Mouse (Mus musculus): ENCODE measurements around the gene Arhgdib. TPM values are rescaled to one million over a fixed set of nuclear protein-coding genes. Genes with fewer than 3 reads are reported as not detected.

The Arhgdib gene
- polyA plus RNA-seq (2011; ENCODE audit: insufficient read depth, insufficient read length, low read depth, missing spikeins) = 3.0 and 5.1 TPM in 2 replicates

- H3K27ac ChIP-seq (ENCODE audit: insufficient read depth, low read length) = no peak within 1 kb of the TSS
- TF ChIP-seq POLR2A (IDR thresholded peaks at IDR 0.05; ENCODE audit: insufficient read depth, low read length) (no peak), CTCF (IDR thresholded peaks at IDR 0.05; ENCODE audit: low read depth, low read length) (no peak), EP300 (IDR thresholded peaks at IDR 0.05; ENCODE audit: insufficient read depth, low read depth, low read length) (no peak)
- H3K4me3 ChIP-seq (ENCODE audit: low read depth, low read length) = no peak within 1 kb of the TSS
- H3K9ac ChIP-seq (ENCODE audit: low read depth, poor library complexity, severe bottlenecking) = no peak within 1 kb of the TSS
- H3K27me3 ChIP-seq (ENCODE audit: control insufficient read depth, insufficient read depth, low read length, poor library complexity, severe bottlenecking) = no peaks in the 10 kb centered on the region
- no peaks in the 10 kb centered on the region; the same call in 1 of the 2 replicates for H3K9me3 ChIP-seq (replicated peaks; ENCODE audit: control insufficient read depth, insufficient read depth, low read length, poor library complexity, severe bottlenecking)
- no peaks in the 10 kb centered on the region for H3K36me3 ChIP-seq (ENCODE audit: control insufficient read depth, insufficient read depth, low read length, poor library complexity, severe bottlenecking)
- peaks cover 2% of the 10 kb centered on the region for H3K4me1 ChIP-seq (ENCODE audit: control insufficient read depth, insufficient read depth, low read length)
These were observed at the start of gene Arhgdib for GRCm38 (mm10) chr6:136941051-136942021. Gene Arhgdib (minus strand): TSS chr6:136941899.

GRCm38 (mm10) chr6:136990557-136990956 is 48.9 kb upstream of the Arhgdib start:
- Histone ChIP-seq H3K9ac (ENCODE audit: low read depth, poor library complexity, severe bottlenecking) (no peak overlapping the region), H3K36me3 (ENCODE audit: control insufficient read depth, insufficient read depth, low read length, poor library complexity, severe bottlenecking) (no peaks in the 10 kb centered on the region), H3K9me3 (replicated peaks; ENCODE audit: control insufficient read depth, insufficient read depth, low read length, poor library complexity, severe bottlenecking) (no peaks in the 10 kb centered on the region), H3K4me3 (ENCODE audit: low read depth, low read length) (no peak overlapping the region), H3K4me1 (ENCODE audit: control insufficient read depth, insufficient read depth, low read length) (no peaks in the 10 kb centered on the region), H3K27me3 (ENCODE audit: control insufficient read depth, insufficient read depth, low read length, poor library complexity, severe bottlenecking) (no peaks in the 10 kb centered on the region), H3K27ac (ENCODE audit: insufficient read depth, low read length) (no peak overlapping the region)
- no peak for TF ChIP-seq POLR2A (IDR thresholded peaks at IDR 0.05; ENCODE audit: insufficient read depth, low read length)
- TF ChIP-seq EP300 (IDR thresholded peaks at IDR 0.05; ENCODE audit: insufficient read depth, low read depth, low read length) = no peak
- TF ChIP-seq CTCF (IDR thresholded peaks at IDR 0.05; ENCODE audit: low read depth, low read length) = no peak

- Histone ChIP-seq H3K27ac (ENCODE audit: insufficient read depth, low read length) (no peak overlapping the region), H3K27me3 (ENCODE audit: control insufficient read depth, insufficient read depth, low read length, poor library complexity, severe bottlenecking) (no peaks in the 10 kb centered on the region), H3K9me3 (replicated peaks; ENCODE audit: control insufficient read depth, insufficient read depth, low read length, poor library complexity, severe bottlenecking) (no peaks in the 10 kb centered on the region), H3K4me1 (ENCODE audit: control insufficient read depth, insufficient read depth, low read length) (no peaks in the 10 kb centered on the region), H3K9ac (ENCODE audit: low read depth, poor library complexity, severe bottlenecking) (no peak overlapping the region), H3K36me3 (ENCODE audit: control insufficient read depth, insufficient read depth, low read length, poor library complexity, severe bottlenecking) (no peaks in the 10 kb centered on the region), H3K4me3 (ENCODE audit: low read depth, low read length) (peak overlapping the region; percentile 43; the same call in 1 of the 2 replicates)
- TF ChIP-seq POLR2A (IDR thresholded peaks at IDR 0.05; ENCODE audit: insufficient read depth, low read length) (no peak), EP300 (IDR thresholded peaks at IDR 0.05; ENCODE audit: insufficient read depth, low read depth, low read length) (no peak), CTCF (IDR thresholded peaks at IDR 0.05; ENCODE audit: low read depth, low read length) (no peak)
These were observed 48.3 kb upstream of the Arhgdib start for GRCm38 (mm10) chr6:136989824-136990497.

GRCm38 (mm10) chr6:136988536-136989060 is 46.9 kb upstream of the Arhgdib start:
- Histone ChIP-seq H3K36me3 (ENCODE audit: control insufficient read depth, insufficient read depth, low read length, poor library complexity, severe bottlenecking) (no peaks in the 10 kb centered on the region), H3K27ac (ENCODE audit: insufficient read depth, low read length) (no peak overlapping the region), H3K4me1 (ENCODE audit: control insufficient read depth, insufficient read depth, low read length) (no peaks in the 10 kb centered on the region), H3K4me3 (ENCODE audit: low read depth, low read length) (no peak overlapping the region), H3K27me3 (ENCODE audit: control insufficient read depth, insufficient read depth, low read length, poor library complexity, severe bottlenecking) (no peaks in the 10 kb centered on the region), H3K9ac (ENCODE audit: low read depth, poor library complexity, severe bottlenecking) (no peak overlapping the region), H3K9me3 (replicated peaks; ENCODE audit: control insufficient read depth, insufficient read depth, low read length, poor library complexity, severe bottlenecking) (no peaks in the 10 kb centered on the region)
- TF ChIP-seq POLR2A (IDR thresholded peaks at IDR 0.05; ENCODE audit: insufficient read depth, low read length) (no peak), EP300 (IDR thresholded peaks at IDR 0.05; ENCODE audit: insufficient read depth, low read depth, low read length) (no peak), CTCF (IDR thresholded peaks at IDR 0.05; ENCODE audit: low read depth, low read length) (no peak)

GRCm38 (mm10) chr6:136986718-136987117 is 45.0 kb upstream of the Arhgdib start:
- no peaks in the 10 kb centered on the region for H3K27me3 ChIP-seq (ENCODE audit: control insufficient read depth, insufficient read depth, low read length, poor library complexity, severe bottlenecking)
- no peaks in the 10 kb centered on the region for H3K9me3 ChIP-seq (replicated peaks; ENCODE audit: control insufficient read depth, insufficient read depth, low read length, poor library complexity, severe bottlenecking)
- TF ChIP-seq EP300 (IDR thresholded peaks at IDR 0.05; ENCODE audit: insufficient read depth, low read depth, low read length) = no peak
- TF ChIP-seq POLR2A (IDR thresholded peaks at IDR 0.05; ENCODE audit: insufficient read depth, low read length) = no peak
- TF ChIP-seq CTCF (IDR thresholded peaks at IDR 0.05; ENCODE audit: low read depth, low read length) = no peak
- H3K36me3 ChIP-seq (ENCODE audit: control insufficient read depth, insufficient read depth, low read length, poor library complexity, severe bottlenecking) = no peaks in the 10 kb centered on the region
- no peak overlapping the region for H3K4me3 ChIP-seq (ENCODE audit: low read depth, low read length)
- H3K4me1 ChIP-seq (ENCODE audit: control insufficient read depth, insufficient read depth, low read length) = no peaks in the 10 kb centered on the region
- H3K9ac ChIP-seq (ENCODE audit: low read depth, poor library complexity, severe bottlenecking) = no peak overlapping the region
- no peak overlapping the region for H3K27ac ChIP-seq (ENCODE audit: insufficient read depth, low read length)
